Mouse (Mus musculus): ENCODE measurements at regions not wholly inside any gene's neighbourhood (a gene's known extent, or its start where the extent isn't known, plus 50 kb on each side); places are given as distances from the start of the nearest gene placed in this dataset.

GRCm38 (mm10) chr13:99630800-99631199 is 114.5 kb upstream of the Map1b start:
- TF ChIP-seq CTCF (conservative IDR thresholded peaks at IDR 0.05; ENCODE audit: insufficient read depth, insufficient read length, low read depth, low read length) (no peak), POLR2A (IDR thresholded peaks at IDR 0.05; ENCODE audit: low read depth, low read length) (no peak)
